Mouse (Mus musculus) heart, embryonic 16.5 days (tissue): Measurements from ENCODE around the gene Cym. TPM values are rescaled to one million over a fixed set of nuclear protein-coding genes. Genes with fewer than 3 reads are reported as not detected.

Experiments
- ATAC-seq: fragments of 200-750 bp; cut with Nextera tagmentation; replicated peaks from 2 replicates; pipeline ENCODE4 v1.8.0; 2017; ENCODE audit warnings: moderate number of reproducible peaks; ENCODE audit not compliant: insufficient read depth, low FRiP score; ENCODE audit errors: extremely low read depth
- H3K27ac ChIP-seq: fragments of 300-500 bp; sonication (generic); 2 replicates; pipeline ENCODE4 v1.5.1; 2014; ENCODE audit warnings: mild to moderate bottlenecking, low read length, control low read depth, moderate library complexity
- H3K27me3 ChIP-seq: fragments of 300-500 bp; sonication (generic); 2 replicates; pipeline ENCODE4 v1.6.1; 2014; ENCODE audit warnings: low read length, mixed read lengths; ENCODE audit not compliant: control insufficient read depth, insufficient read depth
- H3K36me3 ChIP-seq: fragments of 300-500 bp; sonication (generic); 2 replicates; pipeline ENCODE4 v1.6.1; 2014; ENCODE audit not compliant: control insufficient read depth, insufficient read depth
- H3K4me1 ChIP-seq: fragments of 300-500 bp; sonication (generic); 2 replicates; pipeline ENCODE4 v1.6.1; 2014; ENCODE audit warnings: low read length, mixed read lengths; ENCODE audit not compliant: control insufficient read depth, insufficient read depth
- H3K4me2 ChIP-seq: fragments of 300-500 bp; sonication (generic); 2 replicates; pipeline ENCODE4 v1.6.1; 2014; ENCODE audit warnings: low read depth, mild to moderate bottlenecking, control low read depth, low read length
- H3K4me3 ChIP-seq: fragments of 300-500 bp; sonication (generic); 2 replicates; pipeline ENCODE4 v1.5.1; 2014; ENCODE audit warnings: mild to moderate bottlenecking, control low read depth, low read length
- H3K9ac ChIP-seq: fragments of 300-500 bp; sonication (generic); 2 replicates; pipeline ENCODE4 v1.6.1; 2014; ENCODE audit warnings: low read length, control low read depth
- H3K9me3 ChIP-seq: fragments of 300-500 bp; sonication (generic); replicated peaks from 2 replicates; pipeline ENCODE4 v1.6.1; 2016; ENCODE audit warnings: low read length; ENCODE audit not compliant: control insufficient read depth
- WGBS: fragments of 180-500 bp; shearing (Covaris S2); extraction: QIAGEN DNeasy Blood & Tissue Kit; methylation state at CpG from one replicate; pipeline ENCODE4 v1.1.7; 2014; 5-methylcytosine and 5-hydroxymethylcytosine counted together
- polyA plus RNA-seq: library from polyadenylated mRNA; unstranded; fragments of >200 nt; fragmentation: Nextera tagmentation; extraction: Ambion mirVana; gene quantifications from 2 replicates; pipeline ENCODE4 v1.2.1, GENCODE M21; 2015

The Cym gene
- polyA plus RNA-seq, 1 experiment from 2014 or later = 2.2 TPM

- Histone ChIP-seq H3K27ac (no peak overlapping the region), H3K9me3 (no peaks in the 10 kb centered on the region), H3K9ac (no peak overlapping the region), H3K27me3 (0 out of 2 replicates have a peak, but pooled peaks cover 3% of the 10 kb centered on the region), H3K4me3 (no peak overlapping the region), H3K36me3 (no peaks in the 10 kb centered on the region), H3K4me1 (peaks cover 2% of the 10 kb centered on the region; the same call in 1 of the 2 replicates), H3K4me2 (no peak overlapping the region)
- 62% methylated on average over 4 of the region's 4 CpGs for WGBS
- ATAC-seq = no peak
These were observed 34.5 kb downstream of the Cym start for GRCm38 (mm10) chr3:107187022-107187421.

GRCm38 (mm10) chr3:107185597-107185996 lies 35.9 kb downstream of the Cym start:
- H3K9me3 ChIP-seq = no peaks in the 10 kb centered on the region

GRCm38 (mm10) chr3:107183178-107183577 lies 38.4 kb downstream of the Cym start:
- ATAC-seq = no peak; the same call in 1 of the 2 replicates
- Histone ChIP-seq H3K36me3 (no peaks in the 10 kb centered on the region), H3K9me3 (no peaks in the 10 kb centered on the region), H3K4me3 (no peak overlapping the region), H3K4me1 (peaks cover 2% of the 10 kb centered on the region; the same call in 1 of the 2 replicates), H3K4me2 (no peak overlapping the region), H3K27me3 (no peaks in the 10 kb centered on the region), H3K27ac (no peak overlapping the region), H3K9ac (no peak overlapping the region)
- 69% methylated on average over 3 of the region's 3 CpGs for WGBS

More at GRCm38 (mm10) chr3:107185597-107185996, 35.9 kb downstream of the Cym start:
- no peak overlapping the region for H3K9ac ChIP-seq
- H3K4me2 ChIP-seq = no peak overlapping the region
- no peaks in the 10 kb centered on the region for H3K27me3 ChIP-seq
- no peak for ATAC-seq
- H3K4me1 ChIP-seq = peaks cover 2% of the 10 kb centered on the region; the same call in 1 of the 2 replicates
- no peaks in the 10 kb centered on the region for H3K36me3 ChIP-seq
- 70% methylated on average over 3 of the region's 3 CpGs for WGBS
- no peak overlapping the region for H3K27ac ChIP-seq
- H3K4me3 ChIP-seq = no peak overlapping the region

- Histone ChIP-seq H3K9ac (no peak within 1 kb of the TSS), H3K36me3 (no peaks in the 10 kb centered on the region), H3K4me1 (peaks cover 2% of the 10 kb centered on the region; the same call in 1 of the 2 replicates), H3K27ac (no peak within 1 kb of the TSS), H3K9me3 (no peaks in the 10 kb centered on the region), H3K4me3 (no peak within 1 kb of the TSS), H3K4me2 (no peak within 1 kb of the TSS), H3K27me3 (no peaks in the 10 kb centered on the region)
- 68% methylated on average over 1 of the region's 1 CpGs for WGBS
- no peak for ATAC-seq
These were observed 38.8 kb downstream of the Cym start, which contains the start of gene Kcna10 for GRCm38 (mm10) chr3:107182756-107183155. TSS of gene Kcna10 (plus strand) at chr3:107183056.

- no peak for ATAC-seq
- Histone ChIP-seq H3K4me1 (peaks cover 2% of the 10 kb centered on the region; the same call in 1 of the 2 replicates), H3K27me3 (no peaks in the 10 kb centered on the region), H3K27ac (no peak overlapping the region), H3K9ac (no peak overlapping the region), H3K9me3 (no peaks in the 10 kb centered on the region), H3K36me3 (no peaks in the 10 kb centered on the region), H3K4me3 (no peak overlapping the region), H3K4me2 (no peak overlapping the region)
- WGBS = 64% methylated on average over 2 of the region's 2 CpGs
These were observed 40.7 kb downstream of the Cym start for GRCm38 (mm10) chr3:107180860-107181259.

GRCm38 (mm10) chr3:107176501-107176900 lies 45.0 kb downstream of the Cym start:
- 70% methylated on average over 9 of the region's 9 CpGs for WGBS

GRCm38 (mm10) chr3:107175486-107175885 lies 46.0 kb downstream of the Cym start:
- 42% methylated on average over 4 of the region's 4 CpGs for WGBS
- Histone ChIP-seq H3K4me1 (no peaks in the 10 kb centered on the region), H3K4me3 (no peak overlapping the region), H3K9ac (no peak overlapping the region), H3K27ac (no peak overlapping the region), H3K4me2 (no peak overlapping the region), H3K27me3 (no peaks in the 10 kb centered on the region), H3K36me3 (no peaks in the 10 kb centered on the region), H3K9me3 (no peaks in the 10 kb centered on the region)
- no peak for ATAC-seq

More at GRCm38 (mm10) chr3:107176501-107176900, 45.0 kb downstream of the Cym start:
- Histone ChIP-seq H3K4me3 (no peak overlapping the region), H3K9ac (no peak overlapping the region), H3K36me3 (no peaks in the 10 kb centered on the region), H3K4me1 (no peaks in the 10 kb centered on the region), H3K9me3 (no peaks in the 10 kb centered on the region), H3K27me3 (no peaks in the 10 kb centered on the region), H3K27ac (no peak overlapping the region), H3K4me2 (no peak overlapping the region)
- no peak for ATAC-seq

GRCm38 (mm10) chr3:107172556-107172955 lies 49.0 kb downstream of the Cym start:
- WGBS = 67% methylated on average over 1 of the region's 1 CpGs
- no peak overlapping the region for H3K27ac ChIP-seq
- no peak overlapping the region for H3K9ac ChIP-seq
- H3K36me3 ChIP-seq = no peaks in the 10 kb centered on the region
- no peak for ATAC-seq
- no peaks in the 10 kb centered on the region for H3K9me3 ChIP-seq
- H3K27me3 ChIP-seq = no peaks in the 10 kb centered on the region
- no peak overlapping the region for H3K4me3 ChIP-seq
- H3K4me1 ChIP-seq = no peaks in the 10 kb centered on the region
- no peak overlapping the region for H3K4me2 ChIP-seq

GRCm38 (mm10) chr3:107171964-107172363 lies 49.6 kb downstream of the Cym start:
- Histone ChIP-seq H3K27ac (no peak overlapping the region), H3K9ac (no peak overlapping the region), H3K4me2 (no peak overlapping the region), H3K36me3 (no peaks in the 10 kb centered on the region), H3K27me3 (no peaks in the 10 kb centered on the region), H3K4me3 (no peak overlapping the region), H3K4me1 (no peaks in the 10 kb centered on the region), H3K9me3 (no peaks in the 10 kb centered on the region)
- ATAC-seq = no peak
- 61% methylated on average over 3 of the region's 3 CpGs for WGBS
